Mouse (Mus musculus) megakaryocyte, embryonic 14.5 days (primary cell): ENCODE results near the gene Sf3b3. TPM values are rescaled to one million over a fixed set of nuclear protein-coding genes. Genes with fewer than 3 reads are reported as not detected.
"Not testable (repeated sequence)": the region's sequence is repeated elsewhere in the genome, so short reads cannot be mapped to it uniquely, and the experiment has no call there.

ENCODE experiments used
- H3K27me3 ChIP-seq: replicated peaks from 2 replicates; pipeline ENCODE3; 2012; ENCODE audit warnings: inconsistent platforms
- H3K36me3 ChIP-seq: replicated peaks from 2 replicates; pipeline ENCODE3; 2012; ENCODE audit warnings: low read length, inconsistent platforms, mixed read lengths
- H3K4me1 ChIP-seq: 2 replicates; pipeline ENCODE4 v1.6.1; 2012; ENCODE audit warnings: inconsistent platforms
- H3K4me3 ChIP-seq: replicated peaks from 2 replicates; pipeline ENCODE3; 2012; ENCODE audit warnings: moderate library complexity, mild to moderate bottlenecking, inconsistent platforms
- H3K9me3 ChIP-seq: 2 replicates; pipeline ENCODE4 v1.6.1; 2012; ENCODE audit warnings: inconsistent platforms
- FLI1 ChIP-seq: IDR thresholded peaks from 2 replicates; pipeline ENCODE4 v1.6.1; 2012; ENCODE audit warnings: low read length, inconsistent platforms, mixed read lengths
- GATA1 ChIP-seq: IDR thresholded peaks from 3 replicates; pipeline ENCODE4 v1.6.1; 2012; ENCODE audit warnings: mixed read lengths, low read length, inconsistent platforms, borderline replicate concordance
- polyA plus RNA-seq: library from polyadenylated mRNA; stranded (reverse); fragments of >175 nt; gene quantifications from 2 replicates; pipeline ENCODE4 v1.2.3, GENCODE M21; 2012; ENCODE audit warnings: low replicate concordance; ENCODE audit not compliant: insufficient read depth

Sf3b3 gene
- polyA plus RNA-seq, 1 experiment: 3.4 TPM

- TF ChIP-seq GATA1 (no peak), FLI1 (no peak)
- H3K4me3 ChIP-seq: no peak overlapping the region
- peaks cover 8% of the 10 kb centered on the region; the same call in 1 of the 2 replicates for H3K4me1 ChIP-seq
- H3K9me3 ChIP-seq: no peaks in the 10 kb centered on the region
- H3K27me3 ChIP-seq: no peaks in the 10 kb centered on the region
- peaks cover 93% of the 10 kb centered on the region for H3K36me3 ChIP-seq
Measured at GRCm38 (mm10) chr8:110886634-110887033, 40.0 kb upstream of the Sf3b3 start.

GRCm38 (mm10) chr8:110883824-110884223, 37.2 kb upstream of the Sf3b3 start:
- TF ChIP-seq FLI1: no peak
- TF ChIP-seq GATA1: no peak
- Histone ChIP-seq H3K27me3 (no peaks in the 10 kb centered on the region), H3K36me3 (peaks cover 99% of the 10 kb centered on the region), H3K9me3 (no peaks in the 10 kb centered on the region), H3K4me3 (no peak overlapping the region), H3K4me1 (peaks cover 18% of the 10 kb centered on the region)

GRCm38 (mm10) chr8:110881741-110882310, 35.2 kb upstream of the Sf3b3 start:
- no peak overlapping the region for H3K4me3 ChIP-seq
- no peak for TF ChIP-seq GATA1
- TF ChIP-seq FLI1: no peak
- H3K36me3 ChIP-seq: peaks cover 97% of the 10 kb centered on the region
- H3K4me1 ChIP-seq: peaks cover 28% of the 10 kb centered on the region
- H3K9me3 ChIP-seq: no peaks in the 10 kb centered on the region
- H3K27me3 ChIP-seq: no peaks in the 10 kb centered on the region

- no peaks in the 10 kb centered on the region for H3K9me3 ChIP-seq
- no peak for TF ChIP-seq FLI1
- TF ChIP-seq GATA1: no peak
- H3K4me3 ChIP-seq: no peak overlapping the region
- no peaks in the 10 kb centered on the region for H3K27me3 ChIP-seq
- peaks cover 25% of the 10 kb centered on the region for H3K4me1 ChIP-seq
- peaks cover 95% of the 10 kb centered on the region for H3K36me3 ChIP-seq
Measured at GRCm38 (mm10) chr8:110877862-110878261, 31.3 kb upstream of the Sf3b3 start.

GRCm38 (mm10) chr8:110870501-110870900, 23.9 kb upstream of the Sf3b3 start:
- no peaks in the 10 kb centered on the region for H3K27me3 ChIP-seq
- peaks cover 97% of the 10 kb centered on the region for H3K36me3 ChIP-seq
- no peaks in the 10 kb centered on the region; the same call in 1 of the 2 replicates for H3K4me1 ChIP-seq
- no peak overlapping the region for H3K4me3 ChIP-seq
- TF ChIP-seq FLI1: no peak
- TF ChIP-seq GATA1: no peak
- H3K9me3 ChIP-seq: no peaks in the 10 kb centered on the region

GRCm38 (mm10) chr8:110861347-110862025, 14.9 kb upstream of the Sf3b3 start:
- H3K36me3 ChIP-seq: peaks cover 96% of the 10 kb centered on the region

GRCm38 (mm10) chr8:110859651-110860501, 13.3 kb upstream of the Sf3b3 start:
- Histone ChIP-seq H3K9me3 (no peaks in the 10 kb centered on the region), H3K4me3 (no peak overlapping the region)
- TF ChIP-seq GATA1: no peak
- TF ChIP-seq FLI1: no peak

More at GRCm38 (mm10) chr8:110861347-110862025, 14.9 kb upstream of the Sf3b3 start:
- not testable (repeated sequence) for H3K27me3 ChIP-seq, H3K9me3 ChIP-seq, H3K4me3 ChIP-seq, H3K4me1 ChIP-seq

GRCm38 (mm10) chr8:110856760-110857461, 10.3 kb upstream of the Sf3b3 start:
- H3K4me3 ChIP-seq: no peak overlapping the region

More at GRCm38 (mm10) chr8:110859651-110860501, 13.3 kb upstream of the Sf3b3 start:
- Histone ChIP-seq H3K27me3 (no peaks in the 10 kb centered on the region), H3K36me3 (peaks cover 96% of the 10 kb centered on the region), H3K4me1 (0 out of 2 replicates have a peak, but pooled peaks cover 5% of the 10 kb centered on the region)

GRCm38 (mm10) chr8:110856073-110856472, 9.5 kb upstream of the Sf3b3 start:
- not testable (repeated sequence) for H3K9me3 ChIP-seq, H3K4me3 ChIP-seq, H3K27me3 ChIP-seq, H3K4me1 ChIP-seq
- H3K36me3 ChIP-seq: peaks cover 97% of the 10 kb centered on the region

More at GRCm38 (mm10) chr8:110856760-110857461, 10.3 kb upstream of the Sf3b3 start:
- Histone ChIP-seq H3K9me3 (no peaks in the 10 kb centered on the region), H3K4me1 (0 out of 2 replicates have a peak, but pooled peaks cover 5% of the 10 kb centered on the region), H3K36me3 (peaks cover 96% of the 10 kb centered on the region), H3K27me3 (no peaks in the 10 kb centered on the region)
- TF ChIP-seq FLI1: no peak
- no peak for TF ChIP-seq GATA1
